Mouse (Mus musculus) limb, embryonic 14.5 days (tissue): ENCODE results near the gene Id2. TPM values are rescaled to one million over a fixed set of nuclear protein-coding genes. Genes with fewer than 3 reads are reported as not detected.
A peak's percentile ranks its signal among the peaks of the same experiment; 100 is the strongest.

ENCODE experiments used
- ATAC-seq: fragments of 200-750 bp; cut with Nextera tagmentation; 2 replicates; pipeline ENCODE4 v1.8.0; 2017; ENCODE audit warnings: low read depth, moderate number of reproducible peaks, moderate TSS enrichment; ENCODE audit not compliant: low FRiP score
- DNase-seq: peaks from one replicate; pipeline ENCODE4 v3.0.0-alpha.2; 2015; ENCODE audit warnings: low spot score
- H3K27ac ChIP-seq: fragments of 300-500 bp; sonication (generic); replicated peaks from 2 replicates; pipeline ENCODE4 v1.5.1; 2014; ENCODE audit warnings: low read depth, mild to moderate bottlenecking, low read length, moderate library complexity, mixed read lengths
- H3K27me3 ChIP-seq: fragments of 300-500 bp; sonication (generic); 2 replicates; pipeline ENCODE4 v1.6.1; 2014; ENCODE audit warnings: low read length, mixed read lengths; ENCODE audit not compliant: control insufficient read depth, insufficient read depth
- H3K36me3 ChIP-seq: fragments of 300-500 bp; sonication (generic); 2 replicates; pipeline ENCODE4 v1.6.1; 2014; ENCODE audit warnings: mild to moderate bottlenecking, low read length, moderate library complexity, mixed read lengths; ENCODE audit not compliant: control insufficient read depth, insufficient read depth
- H3K4me1 ChIP-seq: fragments of 300-500 bp; sonication (generic); 2 replicates; pipeline ENCODE4 v1.6.1; 2014; ENCODE audit warnings: antibody characterized with exemption, low read length, mixed read lengths; ENCODE audit not compliant: control insufficient read depth, insufficient read depth
- H3K4me2 ChIP-seq: fragments of 300-500 bp; sonication (generic); replicated peaks from 2 replicates; pipeline ENCODE4 v1.6.1; 2014; ENCODE audit warnings: low read depth, mild to moderate bottlenecking, low read length, moderate library complexity; ENCODE audit not compliant: severe bottlenecking
- H3K4me3 ChIP-seq: fragments of 300-500 bp; sonication (generic); replicated peaks from 2 replicates; pipeline ENCODE4 v1.5.1; 2014; ENCODE audit warnings: low read length
- H3K9ac ChIP-seq: fragments of 300-500 bp; sonication (generic); 2 replicates; pipeline ENCODE4 v1.6.1; 2014; ENCODE audit warnings: mild to moderate bottlenecking, low read depth, low read length, moderate library complexity; ENCODE audit not compliant: severe bottlenecking
- H3K9me3 ChIP-seq: fragments of 300-500 bp; sonication (generic); 2 replicates; pipeline ENCODE4 v1.6.1; 2016; ENCODE audit warnings: low read length; ENCODE audit not compliant: control insufficient read depth
- POLR2A ChIP-seq: fragments of 200-500 bp; IDR thresholded peaks from 2 replicates; pipeline ENCODE4 v1.8.0; 2012; ENCODE audit warnings: inconsistent platforms, mild to moderate bottlenecking, moderate library complexity, borderline replicate concordance; ENCODE audit not compliant: insufficient read depth, insufficient read length; ENCODE audit errors: extremely low read depth
- WGBS: fragments of 180-500 bp; shearing (Covaris S2); extraction: QIAGEN DNeasy Blood & Tissue Kit; methylation state at CpG from one replicate; pipeline ENCODE4 v1.1.7; 2014; 5-methylcytosine and 5-hydroxymethylcytosine counted together
- polyA plus RNA-seq, 2 experiments: library from polyadenylated mRNA; depleted of rRNA in 1 of 2; stranded (reverse) in 1 of 2; unstranded in 1 of 2; fragments of >200 nt; fragmentation: Nextera tagmentation in 1 of 2; extraction: Ambion mirVana in 1 of 2; gene quantifications; 2 replicates each; pipeline versions ENCODE4 v1.2.1 to v1.2.3; 2012 to 2014

The Id2 gene
- polyA plus RNA-seq, 2 experiments, result 165 to 317 TPM

DNA sequence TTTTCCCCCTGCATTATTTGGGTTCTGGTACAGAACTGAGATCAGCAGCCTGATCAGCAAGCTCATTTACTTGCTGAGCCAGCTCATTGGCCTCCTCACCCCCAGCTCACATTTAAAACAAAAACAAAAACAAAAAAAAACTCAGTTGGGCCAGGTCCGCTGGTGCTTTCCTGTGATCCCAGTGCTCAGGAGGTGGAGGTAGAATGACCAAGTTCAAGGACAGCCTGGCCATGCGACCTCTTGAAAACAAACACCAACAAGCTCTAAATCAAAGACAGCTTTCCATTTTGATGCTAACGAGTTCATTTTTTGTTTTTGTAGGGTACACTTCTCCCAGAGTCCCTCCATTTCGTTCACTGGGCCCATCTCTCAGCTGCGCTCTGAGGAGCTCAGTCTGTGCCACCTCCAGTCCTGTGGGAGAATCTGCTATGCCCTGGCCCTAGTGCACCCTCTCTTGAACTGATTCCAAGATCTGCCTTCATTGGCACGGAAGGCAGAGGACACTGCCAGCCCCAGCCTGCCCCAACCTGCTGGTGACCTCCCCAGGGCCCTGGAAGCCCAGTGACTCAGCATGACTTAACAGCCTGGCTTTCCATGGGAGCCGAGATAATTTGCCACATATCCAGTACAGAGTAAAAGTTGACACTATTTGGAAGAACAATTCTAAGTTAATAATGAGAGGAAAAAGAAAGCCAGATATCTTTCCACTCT lies 13.2 kb upstream of the Id2 start:
- ATAC-seq, result no peak
- WGBS, result 67% methylated on average over 7 of the region's 7 CpGs

DNA sequence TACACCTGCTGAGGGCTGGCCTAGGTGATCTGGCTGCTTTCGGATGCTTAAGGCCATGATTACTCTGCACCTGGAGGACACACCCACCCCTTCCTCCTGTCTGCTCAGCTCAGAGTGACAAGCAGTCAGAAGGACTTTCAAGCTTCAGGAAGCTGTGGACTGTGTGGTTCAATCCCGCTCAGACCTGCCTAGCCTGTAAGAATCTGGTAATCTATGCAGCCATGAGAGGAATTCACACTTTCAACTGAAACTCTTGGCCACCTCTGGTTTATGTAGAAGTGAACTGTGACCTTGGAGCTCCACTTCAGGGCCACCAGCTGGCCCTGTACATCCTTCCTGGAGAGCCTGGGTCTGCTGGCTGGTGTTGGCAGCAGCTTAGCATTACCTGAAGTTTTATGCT lies 11.9 kb upstream of the Id2 start:
- Histone ChIP-seq H3K27me3 (no peaks in the 10 kb centered on the region), H3K4me1 (0 out of 2 replicates have a peak, but pooled peaks cover 2% of the 10 kb centered on the region), H3K36me3 (no peaks in the 10 kb centered on the region), H3K9me3 (no peaks in the 10 kb centered on the region), H3K4me3 (no peak overlapping the region), H3K9ac (no peak overlapping the region), H3K27ac (no peak overlapping the region), H3K4me2 (no peak overlapping the region)
- ATAC-seq (no peak; the same call in 1 of the 2 replicates), DNase-seq (no peak)
- WGBS, result 50% methylated on average over 2 of the region's 2 CpGs
- TF ChIP-seq POLR2A, result no peak

More for the DNA sequence above, 13.2 kb upstream of the Id2 start:
- no peak for DNase-seq
- H3K27me3 ChIP-seq, result no peaks in the 10 kb centered on the region
- no peak overlapping the region for H3K4me3 ChIP-seq
- no peaks in the 10 kb centered on the region for H3K36me3 ChIP-seq
- H3K27ac ChIP-seq, result no peak overlapping the region
- TF ChIP-seq POLR2A, result no peak
- no peaks in the 10 kb centered on the region for H3K9me3 ChIP-seq
- H3K9ac ChIP-seq, result no peak overlapping the region
- no peak overlapping the region for H3K4me2 ChIP-seq
- H3K4me1 ChIP-seq, result no peaks in the 10 kb centered on the region

DNA sequence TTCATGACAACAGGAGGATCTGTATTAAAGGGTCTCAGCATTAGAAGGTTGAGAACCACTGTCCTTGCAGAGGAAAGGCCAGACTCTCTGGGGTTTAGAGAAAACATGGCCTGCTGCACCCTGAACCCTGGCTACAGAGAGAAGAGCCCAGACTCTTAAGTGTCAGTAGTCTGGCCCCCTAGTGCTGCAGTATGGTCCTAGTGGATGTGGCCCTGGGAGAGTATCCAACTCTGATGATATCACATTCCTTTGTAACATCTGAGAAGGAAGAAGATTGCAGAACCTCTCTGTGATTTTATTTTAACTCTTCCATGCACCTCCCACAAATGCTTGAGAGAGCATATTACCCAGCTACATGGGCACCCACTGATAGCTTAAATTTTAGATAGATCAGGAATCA lies 7.6 kb upstream of the Id2 start:
- H3K9me3 ChIP-seq, result no peaks in the 10 kb centered on the region

DNA sequence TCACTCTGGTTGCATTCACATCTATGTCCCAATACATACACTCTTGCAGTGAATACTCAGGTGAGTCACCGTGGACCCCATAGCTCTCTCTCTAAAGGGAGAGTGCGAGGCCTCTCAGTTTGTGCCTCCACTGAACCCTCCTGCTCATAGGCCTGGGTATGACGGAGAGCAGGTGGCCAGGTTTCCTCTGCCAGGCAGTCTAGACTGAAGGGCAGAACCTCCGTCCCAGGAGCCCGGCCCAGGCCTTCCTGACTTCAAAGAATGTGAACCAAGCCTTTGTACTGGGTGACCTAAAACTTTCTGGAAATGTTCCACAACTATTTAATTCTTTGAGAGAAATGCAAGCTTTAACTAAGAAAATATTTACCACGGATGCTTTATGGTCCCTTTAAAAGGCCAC lies 7.0 kb upstream of the Id2 start:
- ATAC-seq, result no peak
- DNase-seq, result no peak
- no peaks in the 10 kb centered on the region for H3K36me3 ChIP-seq
- no peak overlapping the region for H3K9ac ChIP-seq
- no peak overlapping the region for H3K4me3 ChIP-seq
- no peak overlapping the region for H3K27ac ChIP-seq
- no peaks in the 10 kb centered on the region for H3K9me3 ChIP-seq
- no peak overlapping the region for H3K4me2 ChIP-seq
- no peaks in the 10 kb centered on the region for H3K27me3 ChIP-seq
- WGBS, result 57% methylated on average over 6 of the region's 6 CpGs
- TF ChIP-seq POLR2A, result no peak
- H3K4me1 ChIP-seq, result peaks cover 11% of the 10 kb centered on the region

More for the DNA sequence above, 7.6 kb upstream of the Id2 start:
- no peaks in the 10 kb centered on the region for H3K36me3 ChIP-seq
- ATAC-seq (no peak), DNase-seq (no peak)
- H3K27ac ChIP-seq, result no peak overlapping the region
- no peak overlapping the region for H3K4me2 ChIP-seq
- H3K9ac ChIP-seq, result no peak overlapping the region
- no peaks in the 10 kb centered on the region for H3K27me3 ChIP-seq
- H3K4me1 ChIP-seq, result peaks cover 11% of the 10 kb centered on the region
- TF ChIP-seq POLR2A, result no peak
- no peak overlapping the region for H3K4me3 ChIP-seq

GRCm38 (mm10) chr12:25101389-25101788 lies 4.4 kb upstream of the Id2 start:
- ATAC-seq (no peak), DNase-seq (peak; percentile 29)
- WGBS, result 12% methylated on average over 5 of the region's 5 CpGs
- Histone ChIP-seq H3K27ac (peak overlapping the region; percentile 99), H3K4me2 (peak overlapping the region; percentile 95), H3K4me3 (peak overlapping the region; percentile 84), H3K27me3 (no peaks in the 10 kb centered on the region), H3K36me3 (no peaks in the 10 kb centered on the region), H3K9ac (no peak overlapping the region; the same call in 1 of the 2 replicates), H3K9me3 (no peaks in the 10 kb centered on the region), H3K4me1 (peaks cover 26% of the 10 kb centered on the region)
- TF ChIP-seq POLR2A, result no peak
